9 mouse cellular contexts compared by ENCODE assay signal in the genomic region with DNA sequence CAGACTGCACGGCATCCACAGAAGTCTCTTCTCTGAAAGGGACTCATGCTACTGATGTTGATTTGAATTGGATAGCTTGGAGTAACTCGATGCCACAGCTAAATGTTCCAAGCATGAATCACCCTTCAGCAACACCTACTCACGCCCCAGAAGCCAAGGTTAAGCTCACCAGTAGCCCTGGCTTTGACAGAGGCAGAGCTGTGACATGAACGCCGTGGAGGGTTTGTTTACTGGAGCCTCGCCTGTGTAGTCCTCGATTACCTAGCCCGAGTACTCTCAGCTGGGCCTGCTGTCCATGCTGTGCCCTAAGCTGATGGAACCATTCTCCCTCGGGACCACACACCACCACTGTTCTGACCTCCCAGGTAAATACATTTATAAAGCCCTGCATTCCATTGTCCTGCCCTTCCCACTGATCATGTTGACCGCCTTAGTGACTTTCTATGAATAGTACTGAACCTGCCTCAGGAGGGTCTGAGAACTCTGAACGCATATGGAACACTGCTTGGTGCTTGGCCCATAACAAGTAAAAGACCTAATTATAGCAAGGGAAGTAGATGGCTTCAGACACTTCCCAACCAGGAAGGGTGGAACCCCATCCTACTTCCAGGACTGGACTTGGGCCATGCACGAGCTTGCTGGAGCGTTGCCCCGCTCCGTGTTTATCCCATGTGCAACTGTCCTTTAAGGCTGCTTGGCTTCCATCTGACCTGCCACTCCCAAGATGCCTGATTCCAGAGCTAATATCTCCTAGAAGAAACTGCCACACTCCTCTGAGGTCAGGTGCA. TPM values are rescaled to one million over a fixed set of nuclear protein-coding genes. Genes with fewer than 3 reads are reported as not detected.
DNase-seq lines count a peak whose midpoint lies in the region; ATAC-seq lines count a peak whose summit lies in the region.
"Had no signal": no experiment of that assay in that cellular context is flagged by ENCODE, and none has a peak within 500 bp of the region (broad histone marks: within the 10 kb centered on the region; RNA-seq: fewer than 3 reads in every experiment).

No protein-coding gene starts in this region.

- DNase-seq in adrenal gland, adult (ENCODE audit: inconsistent age in 2 of 2, low spot score in 1 of 2), result peak; percentile 73 to 88
- DNase-seq in adrenal gland, postnatal 4 days (ENCODE audit: low spot score in 2 of 2), result no peak
- peak; percentile 65 for DNase-seq in adrenal gland, postnatal 14 days
- DNase-seq in kidney, postnatal 14 days, result peak; percentile 86
- no peak for DNase-seq in left cerebral cortex, adult 11 months (ENCODE audit: low spot score)
- DNase-seq in layer of hippocampus, postnatal 25 days (ENCODE audit: extremely low spot score in 1 of 2, low spot score in 1 of 2), result no peak

- peak overlapping the region; percentile 22 for H3K4me2 ChIP-seq in heart, embryonic 13.5 days
- H3K4me2 ChIP-seq: midbrain, embryonic 12.5 days had no signal

- no peaks in the 10 kb centered on the region for H3K27me3 ChIP-seq in heart, embryonic 13.5 days (replicated peaks)
- H3K27me3 ChIP-seq: midbrain, embryonic 12.5 days had no signal

- ATAC-seq in heart, embryonic 13.5 days (ENCODE audit: extremely low read depth, insufficient number of reproducible peaks, low FRiP score, low TSS enrichment), result 0 out of 2 replicates have a peak, but pooled peaks have one; percentile 28
- ATAC-seq in granulocyte monocyte progenitor cell, adult 5-6 weeks (replicated peaks; ENCODE audit: poor library complexity, severe bottlenecking), result no peak

- no peaks in the 10 kb centered on the region for H3K9me3 ChIP-seq in heart, embryonic 13.5 days
- H3K9me3 ChIP-seq: midbrain, embryonic 12.5 days had no signal

- peaks cover 32% of the 10 kb centered on the region for H3K4me1 ChIP-seq in heart, embryonic 13.5 days
- H3K4me1 ChIP-seq: midbrain, embryonic 12.5 days had no signal

- H3K9ac ChIP-seq in heart, embryonic 13.5 days, result peak overlapping the region; percentile 15; the same call in 1 of the 2 replicates
- H3K9ac ChIP-seq: midbrain, embryonic 12.5 days had no signal

- H3K36me3 ChIP-seq in heart, embryonic 13.5 days, result peaks cover 32% of the 10 kb centered on the region

- peak overlapping the region; percentile 79 for H3K27ac ChIP-seq in heart, embryonic 13.5 days (replicated peaks)

- 41% methylated on average over 15 of the region's 15 CpGs for WGBS in heart, embryonic 13.5 days

- no peak overlapping the region for H3K4me3 ChIP-seq in heart, embryonic 13.5 days
- H3K4me3 ChIP-seq: midbrain, embryonic 12.5 days had no signal

RNA-seq across cellular contexts. Expression of gene Bag5, which starts 7.7 kb away (rescaled TPM):
- total RNA-seq in adrenal gland, postnatal 4 days (2021), result 10 to 100 TPM; 35.8 to 37.0 TPM
- 32.5 and 34.6 TPM in 2 replicates for total RNA-seq in adrenal gland, postnatal 14 days (2021)
- 35.4 and 41.6 TPM in 2 replicates for polyA plus RNA-seq in heart, embryonic 13.5 days (2015; fragmentation: Nextera tagmentation; extraction: Ambion mirVana)
- total RNA-seq in granulocyte monocyte progenitor cell, adult 5-6 weeks (2014; fragmentation: Nextera tagmentation), result 28.0 and 32.0 TPM in 2 replicates
- total RNA-seq in granulocyte monocyte progenitor cell, adult 5-6 weeks (2017), result 33.3 and 41.2 TPM in 2 replicates
- total RNA-seq in layer of hippocampus, postnatal 25 days (2021), result 10 to 100 TPM; 46.7 to 54.1 TPM

RNA-seq across cellular contexts. Expression of gene Apopt1, which starts 7.7 kb away (rescaled TPM):
- 10 to 100 TPM; 65.4 to 70.1 TPM for total RNA-seq in adrenal gland, postnatal 4 days (2021)
- 72.5 and 73.3 TPM in 2 replicates for total RNA-seq in adrenal gland, postnatal 14 days (2021)
- polyA plus RNA-seq in heart, embryonic 13.5 days (2015; fragmentation: Nextera tagmentation; extraction: Ambion mirVana), result 41.0 and 45.5 TPM in 2 replicates
- total RNA-seq in granulocyte monocyte progenitor cell, adult 5-6 weeks (2014; fragmentation: Nextera tagmentation), result 49.6 and 51.3 TPM in 2 replicates
- total RNA-seq in granulocyte monocyte progenitor cell, adult 5-6 weeks (2017), result 57.2 and 60.9 TPM in 2 replicates
- 10 to 100 TPM; 36.2 to 38.9 TPM for total RNA-seq in layer of hippocampus, postnatal 25 days (2021)

RNA-seq across cellular contexts. Expression of gene Trmt61a, which starts 27.5 kb away (rescaled TPM):
- 10 to 100 TPM; 11.7 to 13.8 TPM for total RNA-seq in adrenal gland, postnatal 4 days (2021)
- 14.2 and 15.5 TPM in 2 replicates for total RNA-seq in adrenal gland, postnatal 14 days (2021)
- 7.8 and 8.3 TPM in 2 replicates for polyA plus RNA-seq in heart, embryonic 13.5 days (2015; fragmentation: Nextera tagmentation; extraction: Ambion mirVana)
- total RNA-seq in granulocyte monocyte progenitor cell, adult 5-6 weeks (2014; fragmentation: Nextera tagmentation), result 18.6 and 21.9 TPM in 2 replicates
- total RNA-seq in granulocyte monocyte progenitor cell, adult 5-6 weeks (2017), result 10.0 and 10.1 TPM in 2 replicates
- total RNA-seq in layer of hippocampus, postnatal 25 days (2021), result 10 to 100 TPM; 17.1 to 19.7 TPM

RNA-seq across cellular contexts. Expression of gene Ckb, which starts 33.2 kb away (rescaled TPM):
- 10 to 100 TPM; 39.6 to 40.9 TPM for total RNA-seq in adrenal gland, postnatal 4 days (2021)
- 62.6 and 83.5 TPM in 2 replicates for total RNA-seq in adrenal gland, postnatal 14 days (2021)
- 279 and 320 TPM in 2 replicates for polyA plus RNA-seq in heart, embryonic 13.5 days (2015; fragmentation: Nextera tagmentation; extraction: Ambion mirVana)
- total RNA-seq in granulocyte monocyte progenitor cell, adult 5-6 weeks (2014; fragmentation: Nextera tagmentation), result 4.2 TPM in 1 of 2 replicates, not detected in the other
- total RNA-seq in granulocyte monocyte progenitor cell, adult 5-6 weeks (2017), result 0.57 and 1.4 TPM in 2 replicates
- 1,000 to 10,000 TPM; 1,260 to 1,351 TPM for total RNA-seq in layer of hippocampus, postnatal 25 days (2021)

RNA-seq across cellular contexts. Expression of gene Klc1, which starts 53.3 kb away (rescaled TPM):
- 100 to 1,000 TPM; 128 to 142 TPM for total RNA-seq in adrenal gland, postnatal 4 days (2021)
- total RNA-seq in adrenal gland, postnatal 14 days (2021), result 99.9 and 115 TPM in 2 replicates
- polyA plus RNA-seq in heart, embryonic 13.5 days (2015; fragmentation: Nextera tagmentation; extraction: Ambion mirVana), result 95.2 and 103 TPM in 2 replicates
- 45.3 and 48.2 TPM in 2 replicates for total RNA-seq in granulocyte monocyte progenitor cell, adult 5-6 weeks (2014; fragmentation: Nextera tagmentation)
- total RNA-seq in granulocyte monocyte progenitor cell, adult 5-6 weeks (2017), result 26.7 and 42.1 TPM in 2 replicates
- total RNA-seq in layer of hippocampus, postnatal 25 days (2021), result 100 to 1,000 TPM; 701 to 727 TPM

Comparison
In these comparisons a context has a peak if more than half of its experiments do, and no peak if none do; other contexts are left out.
1. DNase-seq: peak in adrenal gland, adult (2 of 2), adrenal gland, postnatal 14 days (single experiment) and kidney, postnatal 14 days (single experiment); none in adrenal gland, postnatal 4 days (0 of 2), left cerebral cortex, adult 11 months (single experiment) and layer of hippocampus, postnatal 25 days (0 of 2).